Mouse (Mus musculus): ENCODE measurements around the gene Cntn3. TPM values are rescaled to one million over a fixed set of nuclear protein-coding genes. Genes with fewer than 3 reads are reported as not detected.
"Not testable (repeated sequence)": the region's sequence is repeated elsewhere in the genome, so short reads cannot be mapped to it uniquely, and the experiment has no call there.

Cntn3 gene
- polyA plus RNA-seq (2015; fragmentation: Nextera tagmentation; extraction: Ambion mirVana): 1.8 and 1.9 TPM in 2 replicates

GRCm38 (mm10) chr6:102573001-102573400 is at the start of gene Cntn3:
Gene Cntn3, minus strand, starts transcription at chr6:102573101.
- not testable (repeated sequence) for H3K4me2 ChIP-seq; H3K4me1 ChIP-seq; H3K36me3 ChIP-seq; ATAC-seq (replicated peaks; ENCODE audit: low FRiP score); H3K27me3 ChIP-seq; H3K27ac ChIP-seq; H3K4me3 ChIP-seq (replicated peaks); H3K9me3 ChIP-seq (replicated peaks); H3K9ac ChIP-seq
- 96% methylated on average over 4 of the region's 20 CpGs for WGBS

GRCm38 (mm10) chr6:102600773-102601172 is 27.9 kb upstream of the Cntn3 start:
- Histone ChIP-seq H3K9ac (no peak overlapping the region), H3K9me3 (replicated peaks) (no peaks in the 10 kb centered on the region), H3K4me3 (replicated peaks) (no peak overlapping the region), H3K36me3 (no peaks in the 10 kb centered on the region), H3K27me3 (no peaks in the 10 kb centered on the region), H3K4me2 (no peak overlapping the region), H3K27ac (no peak overlapping the region), H3K4me1 (no peaks in the 10 kb centered on the region)
- WGBS: 76% methylated on average over 2 of the region's 2 CpGs
- ATAC-seq (replicated peaks; ENCODE audit: low FRiP score): no peak

DNA sequence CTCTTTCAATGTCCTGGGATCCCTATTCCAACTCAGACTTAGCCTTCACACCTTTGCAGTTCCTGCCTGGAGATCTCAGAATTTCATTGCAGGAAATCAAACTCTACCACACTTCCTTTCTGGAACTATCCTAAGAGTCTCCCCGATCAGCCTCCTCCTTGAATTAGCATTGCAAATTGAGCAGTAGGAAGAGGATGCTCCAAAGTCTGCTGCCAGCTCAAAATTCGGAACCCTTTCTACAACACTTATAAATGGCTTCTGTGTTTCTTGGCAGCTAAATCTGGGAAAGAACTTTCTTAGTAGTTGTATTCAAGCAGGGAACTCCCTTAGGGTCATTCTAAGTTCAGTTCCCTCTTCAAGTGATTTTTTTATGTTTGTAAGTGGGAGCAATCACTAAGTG is 24.9 kb upstream of the Cntn3 start:
- no peak for ATAC-seq (replicated peaks; ENCODE audit: low FRiP score)
- no peaks in the 10 kb centered on the region for H3K4me1 ChIP-seq
- WGBS: 67% methylated on average over 2 of the region's 2 CpGs
- no peak overlapping the region for H3K4me2 ChIP-seq
- H3K9me3 ChIP-seq (replicated peaks): no peaks in the 10 kb centered on the region
- H3K27me3 ChIP-seq: no peaks in the 10 kb centered on the region
- no peak overlapping the region for H3K27ac ChIP-seq
- H3K9ac ChIP-seq: no peak overlapping the region
- H3K4me3 ChIP-seq (replicated peaks): no peak overlapping the region
- no peaks in the 10 kb centered on the region for H3K36me3 ChIP-seq

DNA sequence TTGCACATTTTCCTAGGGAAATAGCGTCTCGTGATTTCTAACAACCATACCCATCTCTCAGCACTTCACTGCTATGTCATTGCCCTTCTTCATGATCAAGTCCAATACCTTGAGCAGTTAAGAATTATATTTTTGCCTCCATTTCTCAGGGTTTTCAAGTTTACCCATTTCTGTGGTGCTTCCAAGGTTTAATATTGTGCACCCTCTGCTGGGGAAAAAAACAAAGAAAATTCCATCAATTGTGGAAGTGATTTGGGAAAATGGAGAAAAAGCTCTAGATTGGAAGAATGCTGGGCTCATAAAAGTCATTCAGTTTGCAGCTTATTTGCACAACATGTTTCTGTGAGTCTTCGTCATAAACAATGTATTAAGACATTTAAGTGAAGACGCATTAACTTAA is 17.2 kb upstream of the Cntn3 start:
- Histone ChIP-seq H3K36me3 (no peaks in the 10 kb centered on the region), H3K9me3 (replicated peaks) (no peaks in the 10 kb centered on the region), H3K4me1 (no peaks in the 10 kb centered on the region), H3K4me3 (replicated peaks) (no peak overlapping the region), H3K9ac (no peak overlapping the region), H3K27ac (no peak overlapping the region), H3K4me2 (no peak overlapping the region), H3K27me3 (no peaks in the 10 kb centered on the region)
- no peak for ATAC-seq (replicated peaks; ENCODE audit: low FRiP score)
- 90% methylated on average over 4 of the region's 4 CpGs for WGBS

GRCm38 (mm10) chr6:102589311-102589710 is 16.4 kb upstream of the Cntn3 start:
- Histone ChIP-seq H3K9me3 (replicated peaks) (no peaks in the 10 kb centered on the region), H3K36me3 (no peaks in the 10 kb centered on the region), H3K4me2 (no peak overlapping the region), H3K27ac (no peak overlapping the region), H3K4me3 (replicated peaks) (no peak overlapping the region), H3K9ac (no peak overlapping the region), H3K27me3 (no peaks in the 10 kb centered on the region), H3K4me1 (no peaks in the 10 kb centered on the region)
- no peak for ATAC-seq (replicated peaks; ENCODE audit: low FRiP score)
- WGBS: 55% methylated on average over 4 of the region's 4 CpGs

- Histone ChIP-seq H3K4me2 (no peak overlapping the region), H3K9ac (no peak overlapping the region), H3K4me3 (replicated peaks) (no peak overlapping the region), H3K27me3 (no peaks in the 10 kb centered on the region), H3K4me1 (no peaks in the 10 kb centered on the region), H3K27ac (no peak overlapping the region), H3K36me3 (no peaks in the 10 kb centered on the region), H3K9me3 (replicated peaks) (no peaks in the 10 kb centered on the region)
- no peak for ATAC-seq (replicated peaks; ENCODE audit: low FRiP score)
Measured at GRCm38 (mm10) chr6:102586056-102586455, 13.2 kb upstream of the Cntn3 start.

DNA sequence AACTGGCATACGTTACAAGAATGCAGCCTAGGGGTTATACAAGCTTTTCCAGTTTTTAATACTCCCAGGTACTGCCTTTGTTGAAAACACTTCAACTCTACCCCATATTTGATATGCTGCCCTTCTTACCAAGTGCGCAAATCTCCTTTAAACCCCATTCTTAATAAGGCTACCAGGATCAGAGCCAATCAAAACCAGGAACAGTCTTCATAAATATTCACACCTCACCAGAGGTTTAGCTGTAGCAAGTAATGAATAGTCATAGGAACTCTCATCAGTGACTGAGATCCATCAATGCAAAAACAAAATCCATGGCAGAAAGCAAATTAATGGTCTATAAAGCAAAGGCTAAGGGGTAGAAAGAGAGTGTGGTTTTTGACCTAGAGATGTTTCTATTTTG is 10.7 kb upstream of the Cntn3 start:
- no peaks in the 10 kb centered on the region for H3K4me1 ChIP-seq
- H3K4me2 ChIP-seq: no peak overlapping the region
- no peak overlapping the region for H3K4me3 ChIP-seq (replicated peaks)
- ATAC-seq (replicated peaks; ENCODE audit: low FRiP score): no peak
- no peaks in the 10 kb centered on the region for H3K36me3 ChIP-seq
- 86% methylated on average over 2 of the region's 2 CpGs for WGBS
- H3K9me3 ChIP-seq (replicated peaks): no peaks in the 10 kb centered on the region
- no peak overlapping the region for H3K9ac ChIP-seq
- H3K27ac ChIP-seq: no peak overlapping the region
- no peaks in the 10 kb centered on the region for H3K27me3 ChIP-seq

GRCm38 (mm10) chr6:102567496-102567895 is 5.4 kb downstream of the Cntn3 start:
- no peak overlapping the region for H3K9ac ChIP-seq
- ATAC-seq (replicated peaks; ENCODE audit: low FRiP score): no peak
- peaks cover 15% of the 10 kb centered on the region for H3K27me3 ChIP-seq
- WGBS: 55% methylated on average over 1 of the region's 1 CpGs
- no peak overlapping the region for H3K27ac ChIP-seq
- no peaks in the 10 kb centered on the region for H3K36me3 ChIP-seq
- H3K9me3 ChIP-seq (replicated peaks): no peaks in the 10 kb centered on the region
- H3K4me2 ChIP-seq: no peak overlapping the region
- no peak overlapping the region for H3K4me3 ChIP-seq (replicated peaks)
- H3K4me1 ChIP-seq: peaks cover 18% of the 10 kb centered on the region; the same call in 1 of the 2 replicates

- no peak for ATAC-seq (replicated peaks; ENCODE audit: low FRiP score)
- 97% methylated on average over 1 of the region's 1 CpGs for WGBS
Measured at GRCm38 (mm10) chr6:102565228-102565627, 7.7 kb downstream of the Cntn3 start.

DNA sequence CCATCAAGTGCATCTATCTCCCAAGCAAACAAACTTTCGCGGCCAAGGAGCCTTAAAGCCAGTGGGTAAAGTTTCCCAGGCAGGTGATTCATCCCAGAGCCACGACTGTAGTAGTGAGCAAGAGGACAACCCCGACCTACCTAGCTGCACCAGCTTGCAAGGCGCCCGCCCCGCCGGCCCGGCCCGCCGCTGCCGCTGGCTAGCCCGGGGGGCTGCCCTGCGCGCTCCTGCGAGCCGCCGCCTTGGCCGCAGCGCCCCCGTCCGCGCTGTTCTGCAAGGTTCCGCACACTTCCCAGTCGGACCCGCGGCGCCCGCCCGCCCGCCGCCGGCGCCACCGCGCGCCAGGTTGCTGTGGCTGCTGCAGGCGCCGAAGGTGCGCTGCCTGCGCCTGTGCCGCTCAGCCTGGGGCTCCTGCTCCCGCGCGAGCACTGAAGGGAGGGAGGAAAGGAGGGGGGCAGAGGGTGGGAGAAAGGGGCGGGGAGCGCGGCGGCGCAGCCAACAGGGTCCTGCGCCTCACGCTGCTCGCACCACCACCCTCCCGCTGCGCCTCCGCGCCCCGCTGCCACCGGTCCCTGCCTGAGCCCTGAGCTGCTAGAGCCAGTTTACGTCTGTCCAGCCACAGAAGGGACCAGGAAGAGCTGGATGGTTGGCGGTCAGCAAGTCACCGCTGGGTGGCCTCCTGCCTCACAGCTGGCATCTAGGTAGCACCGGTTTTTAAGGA is 8.7 kb downstream of the Cntn3 start:
- peak; percentile 98 for ATAC-seq (replicated peaks; ENCODE audit: low FRiP score)
- peak overlapping the region; percentile 58 for H3K4me3 ChIP-seq (replicated peaks)
- peak overlapping the region; percentile 93 for H3K4me2 ChIP-seq
- peak overlapping the region; percentile 68 for H3K27ac ChIP-seq
- under 1% methylated on average over 53 of the region's 63 CpGs for WGBS
- no peaks in the 10 kb centered on the region for H3K9me3 ChIP-seq (replicated peaks)
- no peaks in the 10 kb centered on the region for H3K36me3 ChIP-seq
- H3K27me3 ChIP-seq: peaks cover 15% of the 10 kb centered on the region
- H3K4me1 ChIP-seq: peaks cover 18% of the 10 kb centered on the region; the same call in 1 of the 2 replicates
- H3K9ac ChIP-seq: peak overlapping the region; percentile 47

More at GRCm38 (mm10) chr6:102565228-102565627, 7.7 kb downstream of the Cntn3 start:
- Histone ChIP-seq H3K4me3 (replicated peaks) (no peak overlapping the region), H3K36me3 (no peaks in the 10 kb centered on the region), H3K9ac (no peak overlapping the region), H3K4me2 (no peak overlapping the region), H3K4me1 (peaks cover 18% of the 10 kb centered on the region; the same call in 1 of the 2 replicates), H3K27ac (no peak overlapping the region), H3K27me3 (peaks cover 15% of the 10 kb centered on the region), H3K9me3 (replicated peaks) (no peaks in the 10 kb centered on the region)

DNA sequence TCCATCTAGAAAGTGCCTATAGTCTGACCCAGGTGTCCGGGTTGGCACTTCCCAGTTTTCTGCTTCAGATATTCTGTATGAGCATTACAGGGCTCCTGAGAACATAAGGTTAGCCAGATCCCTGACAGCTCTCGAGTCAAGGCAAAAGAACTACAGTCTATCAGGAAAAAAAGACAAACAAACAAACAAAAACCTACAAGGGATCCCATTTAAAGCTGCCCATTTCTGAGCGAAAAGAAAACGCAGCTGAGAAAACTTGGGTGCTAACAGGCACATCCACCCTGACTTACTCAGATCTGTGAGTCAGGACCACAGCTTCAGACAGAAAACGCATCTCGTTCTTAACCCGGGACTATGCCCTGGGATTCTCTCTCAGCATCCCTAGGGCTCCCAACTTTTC is 9.5 kb downstream of the Cntn3 start:
- no peak for ATAC-seq (replicated peaks; ENCODE audit: low FRiP score)
- no peaks in the 10 kb centered on the region for H3K9me3 ChIP-seq (replicated peaks)

GRCm38 (mm10) chr6:102557521-102557920 is 15.4 kb downstream of the Cntn3 start:
- 87% methylated on average over 3 of the region's 3 CpGs for WGBS
- no peaks in the 10 kb centered on the region for H3K9me3 ChIP-seq (replicated peaks)
- no peak for ATAC-seq (replicated peaks; ENCODE audit: low FRiP score)
- no peak overlapping the region for H3K27ac ChIP-seq
- H3K4me3 ChIP-seq (replicated peaks): no peak overlapping the region
- no peak overlapping the region for H3K4me2 ChIP-seq
- no peaks in the 10 kb centered on the region for H3K36me3 ChIP-seq
- no peaks in the 10 kb centered on the region for H3K4me1 ChIP-seq
- H3K9ac ChIP-seq: no peak overlapping the region
- no peaks in the 10 kb centered on the region; the same call in 1 of the 2 replicates for H3K27me3 ChIP-seq

More for the DNA sequence above, 9.5 kb downstream of the Cntn3 start:
- no peak overlapping the region for H3K27ac ChIP-seq
- peaks cover 15% of the 10 kb centered on the region for H3K27me3 ChIP-seq
- peak overlapping the region; percentile 93 for H3K4me2 ChIP-seq
- H3K4me1 ChIP-seq: peaks cover 18% of the 10 kb centered on the region; the same call in 1 of the 2 replicates
- peak overlapping the region; percentile 58 for H3K4me3 ChIP-seq (replicated peaks)
- no peaks in the 10 kb centered on the region for H3K36me3 ChIP-seq
- 4% methylated on average over 7 of the region's 7 CpGs for WGBS
- H3K9ac ChIP-seq: peak overlapping the region; percentile 47; the same call in 1 of the 2 replicates

GRCm38 (mm10) chr6:102556497-102556896 is 16.4 kb downstream of the Cntn3 start:
- H3K9ac ChIP-seq: no peak overlapping the region
- no peak overlapping the region for H3K4me3 ChIP-seq (replicated peaks)
- no peak overlapping the region for H3K27ac ChIP-seq
- no peaks in the 10 kb centered on the region for H3K27me3 ChIP-seq
- no peak; the same call in 1 of the 2 replicates for ATAC-seq (replicated peaks; ENCODE audit: low FRiP score)
- no peak overlapping the region for H3K4me2 ChIP-seq
- H3K4me1 ChIP-seq: no peaks in the 10 kb centered on the region
- H3K36me3 ChIP-seq: no peaks in the 10 kb centered on the region
- 81% methylated on average over 3 of the region's 3 CpGs for WGBS
- no peaks in the 10 kb centered on the region for H3K9me3 ChIP-seq (replicated peaks)
